Mouse (Mus musculus): Measurements from ENCODE around the gene Brip1. TPM values are rescaled to one million over a fixed set of nuclear protein-coding genes. Genes with fewer than 3 reads are reported as not detected.

Gene Brip1
- polyA plus RNA-seq, 1 experiment = 0.08 TPM

DNA sequence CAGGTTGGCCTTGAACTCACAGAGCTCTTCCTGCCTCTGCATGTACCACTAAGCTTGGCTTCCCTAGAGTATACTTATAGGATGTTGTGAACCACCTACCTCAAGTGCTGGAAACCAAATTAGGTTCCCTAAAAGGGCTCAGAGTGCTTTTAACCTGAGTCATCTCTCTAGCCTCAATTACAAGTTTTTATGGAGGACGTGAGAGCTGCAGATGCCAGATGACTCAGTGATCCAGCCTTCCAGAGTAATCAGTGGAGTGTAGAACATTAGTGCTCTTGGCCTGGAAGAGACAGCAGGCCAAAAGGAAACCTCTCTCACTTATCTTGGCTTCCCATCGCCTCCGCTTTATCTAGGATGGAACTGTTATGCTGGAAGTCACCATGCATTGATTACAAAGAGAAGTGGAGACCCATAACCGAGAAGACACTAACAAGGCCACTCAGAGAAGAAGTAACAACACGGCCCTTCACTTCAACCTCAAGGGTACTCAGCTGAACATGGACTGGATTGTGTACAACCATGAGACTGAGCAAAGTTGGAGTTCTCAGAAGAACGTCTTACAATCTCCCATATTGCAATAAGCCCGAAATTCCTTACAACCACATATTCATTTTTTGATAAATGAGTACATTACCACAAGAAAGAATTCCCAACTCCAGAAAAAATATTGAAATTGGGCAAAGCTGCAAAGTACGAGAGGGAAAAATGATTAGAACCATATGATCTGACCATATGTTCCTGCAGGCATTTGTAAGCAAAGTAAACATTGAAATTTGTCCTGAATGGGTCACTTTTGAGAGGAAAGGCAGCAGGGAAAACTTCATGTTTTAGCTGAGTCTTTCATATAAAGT lies 150.3 kb downstream of the Brip1 start:
- Histone ChIP-seq H3K4me1 (ENCODE audit: control insufficient read depth, insufficient read depth, low read length) (no peaks in the 10 kb centered on the region), H3K4me3 (ENCODE audit: insufficient read depth, low read length) (no peak overlapping the region), H3K27ac (ENCODE audit: insufficient read depth, low read length) (no peak overlapping the region)
- TF ChIP-seq POLR2A (IDR thresholded peaks at IDR 0.05; ENCODE audit: extremely low read depth, insufficient read depth, low read length) (no peak), CTCF (IDR thresholded peaks at IDR 0.05; ENCODE audit: extremely low read depth, insufficient read depth, low read length) (no peak)

GRCm38 (mm10) chr11:86039994-86040393 lies 161.0 kb downstream of the Brip1 start:
- Histone ChIP-seq H3K4me3 (ENCODE audit: insufficient read depth, low read length) (no peak overlapping the region), H3K27ac (ENCODE audit: insufficient read depth, low read length) (no peak overlapping the region), H3K4me1 (ENCODE audit: control insufficient read depth, insufficient read depth, low read length) (no peaks in the 10 kb centered on the region)
- TF ChIP-seq POLR2A (IDR thresholded peaks at IDR 0.05; ENCODE audit: extremely low read depth, insufficient read depth, low read length) = no peak
- TF ChIP-seq CTCF (IDR thresholded peaks at IDR 0.05; ENCODE audit: extremely low read depth, insufficient read depth, low read length) = no peak

GRCm38 (mm10) chr11:86039355-86039754 lies 161.6 kb downstream of the Brip1 start:
- TF ChIP-seq POLR2A (IDR thresholded peaks at IDR 0.05; ENCODE audit: extremely low read depth, insufficient read depth, low read length) (no peak), CTCF (IDR thresholded peaks at IDR 0.05; ENCODE audit: extremely low read depth, insufficient read depth, low read length) (no peak)
- Histone ChIP-seq H3K4me1 (ENCODE audit: control insufficient read depth, insufficient read depth, low read length) (no peaks in the 10 kb centered on the region), H3K27ac (ENCODE audit: insufficient read depth, low read length) (no peak overlapping the region), H3K4me3 (ENCODE audit: insufficient read depth, low read length) (no peak overlapping the region)

- TF ChIP-seq POLR2A (IDR thresholded peaks at IDR 0.05; ENCODE audit: extremely low read depth, insufficient read depth, low read length) (no peak), CTCF (IDR thresholded peaks at IDR 0.05; ENCODE audit: extremely low read depth, insufficient read depth, low read length) (no peak)
- no peaks in the 10 kb centered on the region for H3K4me1 ChIP-seq (ENCODE audit: control insufficient read depth, insufficient read depth, low read length)
- H3K4me3 ChIP-seq (ENCODE audit: insufficient read depth, low read length) = no peak overlapping the region
- no peak overlapping the region for H3K27ac ChIP-seq (ENCODE audit: insufficient read depth, low read length)
These were observed 162.3 kb downstream of the Brip1 start for GRCm38 (mm10) chr11:86038701-86039100.

GRCm38 (mm10) chr11:86032910-86033309 lies 168.1 kb downstream of the Brip1 start:
- no peak for TF ChIP-seq CTCF (IDR thresholded peaks at IDR 0.05; ENCODE audit: extremely low read depth, insufficient read depth, low read length)
- TF ChIP-seq POLR2A (IDR thresholded peaks at IDR 0.05; ENCODE audit: extremely low read depth, insufficient read depth, low read length) = no peak
- no peak overlapping the region for H3K27ac ChIP-seq (ENCODE audit: insufficient read depth, low read length)
- H3K4me1 ChIP-seq (ENCODE audit: control insufficient read depth, insufficient read depth, low read length) = no peaks in the 10 kb centered on the region
- no peak overlapping the region for H3K4me3 ChIP-seq (ENCODE audit: insufficient read depth, low read length)

GRCm38 (mm10) chr11:86028034-86028433 lies 173.0 kb downstream of the Brip1 start:
- Histone ChIP-seq H3K4me1 (ENCODE audit: control insufficient read depth, insufficient read depth, low read length) (no peaks in the 10 kb centered on the region), H3K27ac (ENCODE audit: insufficient read depth, low read length) (no peak overlapping the region), H3K4me3 (ENCODE audit: insufficient read depth, low read length) (no peak overlapping the region)
- no peak for TF ChIP-seq POLR2A (IDR thresholded peaks at IDR 0.05; ENCODE audit: extremely low read depth, insufficient read depth, low read length)
- no peak for TF ChIP-seq CTCF (IDR thresholded peaks at IDR 0.05; ENCODE audit: extremely low read depth, insufficient read depth, low read length)

DNA sequence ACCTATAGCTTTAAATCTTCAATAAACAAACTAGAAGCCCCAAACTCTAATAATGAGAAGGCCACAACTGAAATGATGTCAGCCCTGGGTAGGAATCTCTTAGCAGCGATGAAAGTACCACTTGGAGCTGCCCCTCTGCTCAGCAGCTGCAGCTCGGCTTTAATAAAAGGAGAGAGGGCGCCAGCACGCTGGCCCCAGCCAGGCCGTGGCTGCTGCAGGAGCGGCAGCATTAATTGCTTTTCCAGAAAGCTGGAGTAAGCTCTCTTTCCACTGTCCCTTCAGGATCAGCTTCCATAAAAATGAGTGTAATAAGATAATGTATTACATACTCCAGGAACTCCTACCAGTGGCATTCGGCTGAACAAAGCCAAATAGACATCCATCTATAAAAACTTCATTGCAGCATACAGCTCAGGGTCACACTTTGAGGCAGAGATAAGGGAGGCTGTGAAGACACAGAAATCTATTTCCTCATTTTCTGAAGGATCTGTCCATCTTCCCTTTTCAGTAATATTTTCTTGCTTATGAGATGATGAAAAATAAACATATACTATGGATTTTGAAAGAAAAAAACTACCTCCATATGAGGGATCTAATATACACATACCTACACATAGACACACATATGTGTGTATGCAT lies 174.3 kb downstream of the Brip1 start:
- no peak overlapping the region for H3K27ac ChIP-seq (ENCODE audit: insufficient read depth, low read length)
- H3K4me3 ChIP-seq (ENCODE audit: insufficient read depth, low read length) = no peak overlapping the region
- no peak for TF ChIP-seq CTCF (IDR thresholded peaks at IDR 0.05; ENCODE audit: extremely low read depth, insufficient read depth, low read length)
- no peaks in the 10 kb centered on the region for H3K4me1 ChIP-seq (ENCODE audit: control insufficient read depth, insufficient read depth, low read length)

DNA sequence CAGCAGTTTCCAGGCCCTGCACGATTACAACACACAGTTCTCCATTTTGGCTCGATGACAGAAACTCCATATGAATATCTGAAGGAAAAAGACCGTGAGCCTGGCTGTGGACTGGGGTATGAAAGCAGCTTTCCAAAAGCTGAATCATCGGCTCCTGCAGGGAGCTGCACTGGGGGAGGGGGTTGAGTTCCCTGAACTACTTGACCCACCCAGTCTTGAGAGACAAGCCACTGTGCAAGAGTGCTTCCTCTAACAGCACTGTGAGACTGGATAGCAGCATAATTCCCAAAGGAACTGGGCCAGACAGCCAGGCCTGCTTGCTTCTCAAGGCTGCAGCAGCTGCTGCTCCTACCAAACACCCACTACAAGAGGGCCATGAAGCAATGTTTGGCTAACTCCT lies 178.6 kb downstream of the Brip1 start:
- Histone ChIP-seq H3K4me3 (ENCODE audit: insufficient read depth, low read length) (no peak overlapping the region), H3K27ac (ENCODE audit: insufficient read depth, low read length) (no peak overlapping the region)
- TF ChIP-seq POLR2A (IDR thresholded peaks at IDR 0.05; ENCODE audit: extremely low read depth, insufficient read depth, low read length) (no peak), CTCF (IDR thresholded peaks at IDR 0.05; ENCODE audit: extremely low read depth, insufficient read depth, low read length) (no peak)

DNA sequence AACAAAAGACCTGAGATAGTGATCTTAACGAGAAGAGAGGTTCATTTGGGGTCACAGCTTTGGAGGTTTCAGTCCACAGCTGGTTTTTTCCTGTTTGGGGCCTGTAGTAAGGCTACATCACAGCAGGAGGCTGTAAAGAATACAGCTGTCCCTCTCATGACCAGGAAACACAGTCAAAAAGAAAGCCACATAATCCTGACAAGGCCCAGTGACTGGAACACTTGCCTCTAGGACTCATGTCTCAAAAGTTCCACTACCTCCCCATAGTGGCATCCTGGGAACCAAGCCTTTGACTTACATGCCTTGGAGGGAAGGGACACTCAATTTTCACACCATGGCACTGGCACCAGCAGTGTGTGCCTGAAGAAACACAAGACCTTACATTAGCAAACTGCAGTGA lies 181.0 kb downstream of the Brip1 start:
- no peaks in the 10 kb centered on the region for H3K4me1 ChIP-seq (ENCODE audit: control insufficient read depth, insufficient read depth, low read length)
- H3K4me3 ChIP-seq (ENCODE audit: insufficient read depth, low read length) = no peak overlapping the region
- no peak overlapping the region for H3K27ac ChIP-seq (ENCODE audit: insufficient read depth, low read length)
- TF ChIP-seq CTCF (IDR thresholded peaks at IDR 0.05; ENCODE audit: extremely low read depth, insufficient read depth, low read length) = no peak
- TF ChIP-seq POLR2A (IDR thresholded peaks at IDR 0.05; ENCODE audit: extremely low read depth, insufficient read depth, low read length) = no peak

More for the DNA sequence above, 178.6 kb downstream of the Brip1 start:
- no peaks in the 10 kb centered on the region for H3K4me1 ChIP-seq (ENCODE audit: control insufficient read depth, insufficient read depth, low read length)

DNA sequence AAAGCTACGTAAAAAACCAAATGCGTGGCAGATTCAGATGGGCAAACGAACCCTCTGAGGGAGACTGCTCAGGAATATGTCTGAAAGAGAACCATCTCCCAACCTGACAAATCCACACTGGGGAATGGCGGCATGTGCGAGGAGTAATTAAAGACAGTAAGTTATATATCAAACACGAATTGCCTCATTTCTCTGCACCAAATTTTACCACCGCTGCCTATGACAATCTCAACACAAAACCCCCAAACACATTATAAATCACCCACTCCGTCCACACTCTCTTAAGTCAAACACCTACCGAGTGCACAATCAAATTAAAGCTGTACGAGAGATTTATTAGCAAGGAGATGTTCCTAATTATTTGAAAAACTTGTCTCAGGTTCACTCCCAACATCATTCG lies 184.8 kb downstream of the Brip1 start:
- no peaks in the 10 kb centered on the region for H3K4me1 ChIP-seq (ENCODE audit: control insufficient read depth, insufficient read depth, low read length)
- TF ChIP-seq CTCF (IDR thresholded peaks at IDR 0.05; ENCODE audit: extremely low read depth, insufficient read depth, low read length) (no peak), POLR2A (IDR thresholded peaks at IDR 0.05; ENCODE audit: extremely low read depth, insufficient read depth, low read length) (no peak)
- no peak overlapping the region for H3K4me3 ChIP-seq (ENCODE audit: insufficient read depth, low read length)
- no peak overlapping the region for H3K27ac ChIP-seq (ENCODE audit: insufficient read depth, low read length)
